Mouse (Mus musculus): ENCODE data around the gene Prdm4.

DNA sequence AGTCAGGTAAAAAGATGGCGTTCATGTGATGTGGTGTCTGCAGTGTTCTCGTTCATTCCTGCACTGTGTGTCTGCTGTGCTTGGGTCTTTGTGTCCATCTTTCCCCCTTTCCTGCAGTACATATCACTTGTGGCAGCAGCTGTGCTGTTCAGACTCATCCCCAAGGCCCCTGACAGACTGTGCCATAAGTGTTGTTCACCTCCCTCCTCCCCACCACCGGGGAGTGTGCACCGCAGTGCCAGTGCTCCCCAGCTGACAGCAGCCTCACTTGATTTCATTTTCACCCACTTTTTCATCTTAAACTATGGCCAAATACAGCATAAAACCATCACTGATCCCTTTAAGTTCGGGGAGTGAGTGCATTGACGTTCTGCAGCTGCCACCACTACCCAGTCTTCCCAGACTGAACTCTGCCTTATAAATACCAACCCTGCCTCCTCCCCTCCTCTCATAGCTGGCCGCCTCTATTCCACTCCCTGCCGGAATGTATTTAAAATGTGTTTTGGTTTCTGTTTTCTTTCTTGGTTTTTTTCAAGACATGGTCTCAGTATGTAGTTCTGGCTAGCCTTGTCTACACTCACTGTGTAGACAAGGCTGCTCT is 37.0 kb downstream of the Prdm4 start:
- TF ChIP-seq CTCF (IDR thresholded peaks at IDR 0.05; ENCODE audit: low read depth) (no peak), EP300 (optimal IDR thresholded peaks at IDR 0.05) (no peak)
